Comparison of ENCODE assay signal across 26 mouse cellular contexts in the genomic region with DNA sequence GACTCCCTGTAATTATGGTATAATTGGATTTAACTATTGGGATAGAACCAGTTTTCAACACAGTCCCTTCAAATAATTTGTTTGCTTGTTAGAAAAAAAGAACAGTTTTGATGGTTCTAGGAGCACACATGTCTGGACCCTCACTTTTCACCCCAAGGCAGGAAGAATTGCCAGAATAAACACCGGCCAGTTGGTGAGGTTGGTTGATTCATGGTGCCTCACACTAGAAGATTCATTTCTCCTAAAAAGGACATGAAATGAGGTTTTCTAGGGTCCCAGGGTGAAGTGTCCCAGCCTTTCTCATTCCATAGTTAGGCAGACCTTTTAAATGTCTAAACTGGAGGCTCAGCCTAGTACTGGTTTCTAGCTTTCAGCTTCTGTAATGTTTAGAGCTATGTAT.
DNase-seq lines count a peak whose midpoint lies in the region; ATAC-seq and TF ChIP-seq lines count a peak whose summit lies in the region.
"Had no signal": no experiment of that assay in that cellular context is flagged by ENCODE, and none has a peak within 500 bp of the region (broad histone marks: within the 10 kb centered on the region; RNA-seq: fewer than 3 reads in every experiment).

No protein-coding gene starts in this region.

- peaks cover 58% of the 10 kb centered on the region for H3K4me1 ChIP-seq in embryonic facial prominence, embryonic 13.5 days
- peaks cover 23% of the 10 kb centered on the region for H3K4me1 ChIP-seq in embryonic facial prominence, embryonic 10.5 days
- H3K4me1 ChIP-seq in kidney, postnatal 0 days (replicated peaks; ENCODE audit: insufficient read depth, low read length): no peaks in the 10 kb centered on the region
- H3K4me1 ChIP-seq: liver, embryonic 15.5 days; neural tube, embryonic 13.5 days had no signal

- peak overlapping the region; percentile 78 for H3K27ac ChIP-seq in embryonic facial prominence, embryonic 13.5 days
- H3K27ac ChIP-seq in embryonic facial prominence, embryonic 10.5 days (replicated peaks): no peak overlapping the region
- no peak overlapping the region for H3K27ac ChIP-seq in kidney, postnatal 0 days
- no peak overlapping the region for H3K27ac ChIP-seq in left cerebral cortex, adult 2 months
- H3K27ac ChIP-seq: forebrain, embryonic 12.5 days; heart, embryonic 13.5 days; hindbrain, embryonic 14.5 days; liver, embryonic 15.5 days; neural tube, embryonic 13.5 days had no signal

- H3K9ac ChIP-seq in embryonic facial prominence, embryonic 13.5 days: no peak overlapping the region
- no peak overlapping the region for H3K9ac ChIP-seq in kidney, postnatal 0 days (ENCODE audit: low read depth, low read length)
- H3K9ac ChIP-seq: forebrain, embryonic 12.5 days; forebrain, postnatal 0 days; heart, embryonic 13.5 days; hindbrain, embryonic 14.5 days; liver, embryonic 15.5 days; neural tube, embryonic 13.5 days had no signal

- H3K9me3 ChIP-seq in embryonic facial prominence, embryonic 13.5 days: no peaks in the 10 kb centered on the region
- H3K9me3 ChIP-seq in embryonic facial prominence, embryonic 10.5 days: no peaks in the 10 kb centered on the region
- no peaks in the 10 kb centered on the region for H3K9me3 ChIP-seq in kidney, postnatal 0 days (replicated peaks; ENCODE audit: low read length)
- H3K9me3 ChIP-seq: forebrain, embryonic 12.5 days; heart, embryonic 13.5 days; liver, embryonic 15.5 days; neural tube, embryonic 13.5 days had no signal

- intact Hi-C loops in left cerebral cortex, adult 2 months (cut with DNase I): no loop called here

- no peak overlapping the region for H3ac ChIP-seq in myocyte (ENCODE audit: control insufficient read depth, insufficient read length)

- H3K79me2 ChIP-seq in myocyte (ENCODE audit: control insufficient read depth, insufficient read depth): no peaks in the 10 kb centered on the region

- no peaks in the 10 kb centered on the region for H3K36me3 ChIP-seq in embryonic facial prominence, embryonic 13.5 days
- H3K36me3 ChIP-seq in embryonic facial prominence, embryonic 10.5 days (replicated peaks): no peaks in the 10 kb centered on the region
- H3K36me3 ChIP-seq in kidney, postnatal 0 days (ENCODE audit: insufficient read depth, low read length): no peaks in the 10 kb centered on the region
- H3K36me3 ChIP-seq in myocyte (ENCODE audit: control insufficient read depth, insufficient read depth): no peaks in the 10 kb centered on the region
- H3K36me3 ChIP-seq: forebrain, embryonic 12.5 days; heart, embryonic 13.5 days; liver, embryonic 15.5 days; neural tube, embryonic 13.5 days had no signal

- no peak for ATAC-seq in embryonic facial prominence, embryonic 13.5 days (ENCODE audit: insufficient number of reproducible peaks, insufficient read depth, low FRiP score, low TSS enrichment, low read depth)
- ATAC-seq in kidney, postnatal 0 days (replicated peaks; ENCODE audit: low FRiP score, low read depth): no peak
- ATAC-seq in activated CD4-positive, CD25-positive, alpha-beta regulatory T cell, adult 4 months: no peak
- ATAC-seq: forebrain, postnatal 0 days; midbrain, embryonic 16.5 days had no signal

- H3K4me3 ChIP-seq in embryonic facial prominence, embryonic 13.5 days: no peak overlapping the region
- H3K4me3 ChIP-seq in embryonic facial prominence, embryonic 10.5 days: no peak overlapping the region
- no peak overlapping the region for H3K4me3 ChIP-seq in kidney, postnatal 0 days (replicated peaks; ENCODE audit: low read depth, low read length)
- H3K4me3 ChIP-seq in myocyte: no peak overlapping the region
- no peak overlapping the region for H3K4me3 ChIP-seq in left cerebral cortex, adult 2 months
- H3K4me3 ChIP-seq: forebrain, embryonic 12.5 days; heart, embryonic 13.5 days; liver, embryonic 15.5 days; neural tube, embryonic 13.5 days had no signal

- TF ChIP-seq CTCF in kidney, postnatal 0 days (IDR thresholded peaks at IDR 0.05; ENCODE audit: low read depth): no peak
- TF ChIP-seq CTCF in left cerebral cortex, adult 2 months (IDR thresholded peaks at IDR 0.05): no peak

- TF ChIP-seq POLR2A in myocyte (IDR thresholded peaks at IDR 0.05; ENCODE audit: insufficient read length, low read depth): no peak

- no peak for DNase-seq in embryonic facial prominence, embryonic 10.5 days (ENCODE audit: low spot score)
- DNase-seq in kidney, postnatal 0 days (ENCODE audit: low spot score): peak; percentile 53
- no peak for DNase-seq in kidney, adult 8-10 months
- no peak for DNase-seq in natural killer cell, adult 2 months (ENCODE audit: low spot score in 2 of 2)
- DNase-seq in left cerebral cortex, adult 2 months (ENCODE audit: extremely low spot score in 1 of 2, low spot score in 2 of 2): no peak
- DNase-seq: adrenal gland, adult 2 months; adrenal gland, postnatal 36 days; cerebellum, adult 18-20 months; forebrain, postnatal 0 days; heart, postnatal 10 days; kidney, adult 18-20 months; layer of hippocampus, postnatal 36 days; lung, postnatal 36 days; right cerebral cortex, postnatal 4 days; thymus, adult 18-20 months; thymus, postnatal 25 days had no signal

- H3K4me2 ChIP-seq in embryonic facial prominence, embryonic 13.5 days: no peak overlapping the region
- H3K4me2 ChIP-seq in kidney, postnatal 0 days (ENCODE audit: low read length): no peak overlapping the region
- H3K4me2 ChIP-seq in myocyte (ENCODE audit: low read depth): peak overlapping the region; percentile 76
- H3K4me2 ChIP-seq: forebrain, embryonic 12.5 days; heart, embryonic 13.5 days; hindbrain, embryonic 14.5 days; liver, embryonic 15.5 days; midbrain, embryonic 11.5 days; neural tube, embryonic 13.5 days had no signal

- 65% methylated on average over 1 of the region's 1 CpGs for WGBS in embryonic facial prominence, embryonic 13.5 days
- 80% methylated on average over 1 of the region's 1 CpGs for WGBS in embryonic facial prominence, embryonic 10.5 days
- 50% methylated on average over 1 of the region's 1 CpGs for WGBS in kidney, postnatal 0 days

- no peaks in the 10 kb centered on the region for H3K27me3 ChIP-seq in embryonic facial prominence, embryonic 13.5 days
- no peaks in the 10 kb centered on the region for H3K27me3 ChIP-seq in embryonic facial prominence, embryonic 10.5 days (replicated peaks; ENCODE audit: low read depth, poor library complexity, severe bottlenecking)
- H3K27me3 ChIP-seq in kidney, postnatal 0 days (ENCODE audit: insufficient read depth, low read length): no peaks in the 10 kb centered on the region
- no peaks in the 10 kb centered on the region for H3K27me3 ChIP-seq in myocyte (ENCODE audit: control insufficient read depth, insufficient read depth, insufficient read length)
- H3K27me3 ChIP-seq: forebrain, embryonic 12.5 days; heart, embryonic 13.5 days; liver, embryonic 15.5 days; neural tube, embryonic 13.5 days had no signal

TF ChIP-seq in myocyte, 11 proteins besides CTCF, POLR2A, EP300 and RAD21:
- peak; percentile 51 for TF ChIP-seq SRF (IDR thresholded peaks at IDR 0.05; ENCODE audit: control insufficient read depth, insufficient read length, low read depth)
- TF ChIP-seq MYOD1 (IDR thresholded peaks at IDR 0.05; ENCODE audit: control insufficient read depth in 1 of 3, insufficient read length in 2 of 3, low read depth in 2 of 3): no peak
